Mouse (Mus musculus) brain, embryonic 14.5 days (tissue): Measurements from ENCODE around the gene Ccdc130.

Experiments used
- CTCF ChIP-seq: fragments of 200-500 bp; IDR thresholded peaks from 2 replicates; pipeline ENCODE4 v1.5.1; 2012; ENCODE audit warnings: inconsistent platforms, mild to moderate bottlenecking, moderate library complexity, borderline replicate concordance; ENCODE audit not compliant: insufficient read depth, insufficient read length; ENCODE audit errors: extremely low read depth
- POLR2A ChIP-seq: fragments of 200-500 bp; IDR thresholded peaks from 2 replicates; pipeline ENCODE4 v1.6.1; 2012; ENCODE audit warnings: mild to moderate bottlenecking, inconsistent platforms, borderline replicate concordance; ENCODE audit not compliant: poor library complexity, insufficient read depth, insufficient read length, severe bottlenecking; ENCODE audit errors: extremely low read depth

DNA sequence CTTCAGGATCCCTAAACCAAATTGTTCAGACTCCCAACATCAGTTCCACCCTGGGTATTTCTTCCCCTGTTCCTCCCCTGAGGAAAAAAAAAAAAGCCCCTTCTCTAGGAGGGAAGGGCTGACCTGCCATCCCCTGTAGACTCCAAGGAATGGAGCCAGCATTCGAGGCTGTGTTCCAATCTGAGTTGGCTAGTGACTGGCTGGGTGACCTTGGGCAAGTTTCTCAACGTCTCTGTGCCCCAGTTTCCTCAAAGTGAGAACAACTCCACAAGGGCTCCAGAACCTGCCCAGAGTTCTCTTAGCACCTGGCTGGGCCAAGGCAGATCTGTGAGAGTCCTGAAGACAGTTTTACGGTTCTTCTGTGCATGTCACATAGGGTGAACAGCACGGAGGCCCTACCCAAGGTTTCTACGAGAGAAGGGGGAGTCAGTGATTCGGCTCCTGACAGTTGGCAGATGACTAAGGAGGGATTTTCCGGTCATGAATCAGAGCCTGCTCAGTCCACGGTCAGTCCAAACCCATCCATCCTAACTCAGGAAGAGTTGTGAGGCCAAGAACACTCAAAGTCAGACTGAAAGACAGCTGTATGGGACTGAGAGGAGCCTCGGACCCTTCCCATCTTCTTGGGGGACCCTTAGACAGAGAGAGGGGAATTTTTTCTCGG is 34.3 kb downstream of the Ccdc130 start:
- no peak for TF ChIP-seq CTCF
- TF ChIP-seq POLR2A: no peak
